Mouse (Mus musculus): ENCODE data around the gene B230104I21Rik.

B230104I21Rik gene

DNA sequence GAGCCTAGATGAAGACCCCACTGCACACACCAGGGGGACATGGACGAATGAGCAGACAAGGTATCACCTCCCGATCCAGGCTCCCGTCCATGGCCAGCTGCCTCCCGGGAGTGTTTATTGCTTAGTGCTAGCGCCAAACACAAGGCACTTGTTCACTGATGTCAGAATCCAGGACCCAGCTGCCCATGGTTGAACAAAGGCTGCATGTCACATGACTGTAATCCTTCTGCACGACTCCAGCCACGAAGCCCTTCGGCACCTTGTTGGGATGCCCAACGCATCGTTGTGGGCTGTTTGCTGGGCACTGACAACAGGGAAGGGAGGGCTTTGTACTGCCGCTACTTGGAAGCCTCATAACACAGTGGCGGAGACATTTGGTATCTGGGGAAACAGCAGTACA, at the start of gene B230104I21Rik:
TSS of gene B230104I21Rik (plus strand) at position 367 of the 400 bp plus-strand sequence.
- DNase-seq (ENCODE audit: low read depth, low spot score) = no peak

DNA sequence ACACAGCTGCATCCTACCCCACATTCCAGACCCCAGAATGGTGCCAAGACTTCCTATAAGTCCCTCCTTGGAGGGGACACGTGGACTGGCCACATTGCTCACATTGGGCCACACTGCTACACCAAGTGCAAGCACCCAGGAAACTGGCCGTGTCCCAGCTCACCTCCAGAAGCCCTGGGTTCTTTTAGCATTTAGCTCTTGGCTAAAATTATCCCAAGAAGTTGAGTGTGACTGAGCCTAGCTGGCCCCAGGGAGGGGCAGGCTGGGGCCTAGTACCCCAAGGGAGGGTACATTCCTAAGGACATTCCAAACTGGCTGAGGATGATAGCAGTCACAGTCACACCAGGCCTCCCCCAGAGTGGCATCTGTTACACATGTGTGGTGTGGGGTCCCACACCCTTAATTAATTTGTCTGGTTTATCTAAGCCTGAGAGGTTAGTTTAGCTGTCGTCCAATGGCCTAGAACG, 42.2 kb upstream of the B230104I21Rik start:
- no peak for DNase-seq (ENCODE audit: low read depth, low spot score)

- DNase-seq (ENCODE audit: low read depth, low spot score) = no peak
These were observed 41.6 kb upstream of the B230104I21Rik start for GRCm38 (mm10) chr4:154294262-154294731.

DNA sequence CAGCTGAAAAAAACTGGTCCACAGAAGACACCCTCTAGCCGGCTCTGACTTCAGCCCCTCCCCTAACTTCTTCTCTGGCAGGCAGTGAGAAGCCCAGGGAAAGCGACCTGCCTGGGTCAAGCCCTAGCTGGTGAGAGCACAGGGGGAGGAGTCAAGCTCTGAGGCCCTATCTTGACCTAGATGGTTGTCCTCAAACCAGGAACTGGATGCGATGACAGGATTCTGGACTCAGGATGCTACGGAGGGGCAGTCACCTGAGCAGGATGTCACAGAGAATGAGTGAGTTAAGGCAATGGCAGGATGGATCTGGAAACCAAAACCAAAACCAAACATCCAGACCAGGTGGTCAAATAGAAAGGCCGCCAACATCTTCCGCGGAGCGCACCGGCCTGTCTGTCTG, 38.2 kb upstream of the B230104I21Rik start:
- no peak for DNase-seq (ENCODE audit: low read depth, low spot score)

GRCm38 (mm10) chr4:154299541-154300271, 36.2 kb upstream of the B230104I21Rik start:
- DNase-seq (ENCODE audit: low read depth, low spot score) = no peak

DNA sequence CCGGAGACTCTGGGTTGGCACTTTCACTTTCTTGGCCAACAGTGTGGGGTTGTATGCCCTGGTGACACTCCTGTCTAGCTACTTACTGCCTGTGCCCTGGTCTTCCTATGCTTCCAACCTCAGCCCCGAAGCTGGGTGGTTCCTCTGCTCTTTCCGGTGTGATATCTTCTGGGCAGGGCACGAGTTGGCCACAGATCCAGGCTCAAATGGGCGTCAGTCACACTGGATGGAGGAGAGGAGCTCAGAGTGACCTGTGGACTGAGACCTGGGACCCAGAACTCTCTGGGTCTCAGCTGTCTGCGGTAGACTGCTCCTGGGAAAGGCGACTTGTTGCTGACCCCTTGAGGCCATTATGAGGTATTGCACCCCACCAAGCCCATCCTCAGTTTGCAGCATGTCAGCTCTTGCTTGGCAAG, 34.5 kb upstream of the B230104I21Rik start, which contains the start of gene Arhgef16:
TSS of gene Arhgef16 (minus strand) at position 211 of the 416 bp plus-strand sequence.
- peak; percentile 22 for DNase-seq (ENCODE audit: low read depth, low spot score)

- no peak for DNase-seq (ENCODE audit: low read depth, low spot score)
These were observed 26.8 kb upstream of the B230104I21Rik start for GRCm38 (mm10) chr4:154309131-154309530.

DNA sequence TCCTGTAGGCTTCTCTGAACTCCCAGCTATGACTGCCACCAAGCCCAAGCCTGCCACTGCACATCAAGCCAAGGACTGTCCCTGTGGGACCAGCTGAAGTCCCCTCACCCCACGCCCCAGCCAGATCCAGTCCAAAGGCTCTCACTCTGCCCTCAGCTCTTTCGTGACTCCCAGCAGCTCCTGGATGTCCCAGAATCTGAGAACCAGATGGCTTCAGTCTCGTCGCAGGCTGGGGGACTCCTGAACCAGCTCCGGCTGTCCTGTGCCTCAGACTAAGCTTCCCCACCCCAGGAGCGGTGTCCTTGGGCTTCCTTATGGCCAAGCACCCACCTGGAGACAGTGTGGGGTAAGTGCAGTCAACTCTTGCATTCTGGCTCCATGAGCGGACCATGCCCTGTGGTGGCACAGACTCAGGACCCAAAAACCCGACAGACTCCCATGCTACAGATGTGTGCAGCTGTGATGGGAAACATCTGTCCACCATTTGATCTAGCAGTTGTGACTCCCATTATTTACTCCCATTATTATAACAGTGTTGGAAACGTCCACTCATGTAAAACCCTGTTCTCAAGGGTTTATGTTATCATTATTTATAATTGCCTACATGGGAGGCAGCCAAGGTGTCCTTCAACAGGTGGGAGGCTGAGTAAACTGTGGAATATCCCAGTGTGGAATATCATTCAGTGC, 25.2 kb upstream of the B230104I21Rik start:
- no peak for DNase-seq (ENCODE audit: low read depth, low spot score)

- no peak for DNase-seq (ENCODE audit: low read depth, low spot score)
These were observed 23.6 kb upstream of the B230104I21Rik start for GRCm38 (mm10) chr4:154312143-154312812.

DNA sequence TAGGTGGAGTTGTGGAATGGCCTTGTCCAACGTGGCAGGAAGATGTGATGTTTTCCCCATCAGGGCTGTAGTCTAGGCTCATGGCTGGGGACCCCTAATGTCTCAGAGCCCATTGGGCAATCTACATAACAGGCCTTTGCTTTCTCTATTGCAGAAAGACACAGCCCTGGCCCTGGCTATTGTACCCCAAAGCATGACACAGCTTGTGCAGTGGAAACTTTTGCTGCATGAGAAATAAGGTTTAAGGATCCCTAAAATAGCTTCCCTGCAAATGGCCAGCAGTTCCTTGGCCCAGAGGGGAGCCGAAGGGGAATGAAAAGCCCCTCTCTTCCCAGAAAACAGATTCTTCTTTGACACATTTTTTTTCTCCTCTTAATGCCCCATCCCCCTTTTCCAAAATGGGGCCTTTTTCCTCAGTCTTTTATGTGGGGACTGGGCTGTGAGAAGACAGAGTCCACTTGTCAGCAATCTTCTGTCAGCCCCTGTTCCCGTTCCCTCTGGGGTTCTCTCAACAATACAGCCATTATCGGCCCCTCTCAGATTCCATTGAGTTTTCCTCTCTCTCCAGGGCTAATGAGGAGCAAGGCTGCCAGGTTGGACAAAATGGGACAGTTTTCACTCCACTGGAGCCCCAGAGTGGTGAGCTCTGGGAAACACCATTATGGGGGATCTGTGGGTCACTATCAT, 22.8 kb upstream of the B230104I21Rik start:
- peak; percentile 20 for DNase-seq (ENCODE audit: low read depth, low spot score)

- DNase-seq (ENCODE audit: low read depth, low spot score) = no peak
These were observed 22.3 kb upstream of the B230104I21Rik start for GRCm38 (mm10) chr4:154313622-154313967.

GRCm38 (mm10) chr4:154325410-154325809, 10.5 kb upstream of the B230104I21Rik start:
- DNase-seq (ENCODE audit: low read depth, low spot score) = no peak

- no peak for DNase-seq (ENCODE audit: low read depth, low spot score)
These were observed 7.5 kb upstream of the B230104I21Rik start for GRCm38 (mm10) chr4:154328431-154328830.

DNA sequence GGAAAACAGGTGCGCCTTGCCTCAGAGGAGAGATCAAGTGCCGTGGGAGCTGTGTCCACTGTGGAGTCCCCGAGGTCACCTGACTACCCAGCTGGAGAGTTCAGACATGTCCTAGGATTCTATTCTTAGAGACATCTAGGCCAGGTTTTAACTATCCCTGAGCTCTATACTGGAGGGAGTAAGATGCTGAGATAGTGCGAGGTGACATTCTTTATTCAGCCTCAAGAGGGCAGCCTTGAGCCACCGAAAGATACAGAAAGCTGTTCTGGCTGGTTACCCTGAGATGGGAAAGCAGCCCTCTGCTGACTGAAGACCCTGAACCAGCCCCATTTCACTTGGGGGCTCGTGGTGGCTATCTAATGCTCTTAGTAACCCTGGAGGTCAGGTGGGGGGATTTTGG, 7.1 kb upstream of the B230104I21Rik start:
- DNase-seq (ENCODE audit: low read depth, low spot score) = peak; percentile 34

DNA sequence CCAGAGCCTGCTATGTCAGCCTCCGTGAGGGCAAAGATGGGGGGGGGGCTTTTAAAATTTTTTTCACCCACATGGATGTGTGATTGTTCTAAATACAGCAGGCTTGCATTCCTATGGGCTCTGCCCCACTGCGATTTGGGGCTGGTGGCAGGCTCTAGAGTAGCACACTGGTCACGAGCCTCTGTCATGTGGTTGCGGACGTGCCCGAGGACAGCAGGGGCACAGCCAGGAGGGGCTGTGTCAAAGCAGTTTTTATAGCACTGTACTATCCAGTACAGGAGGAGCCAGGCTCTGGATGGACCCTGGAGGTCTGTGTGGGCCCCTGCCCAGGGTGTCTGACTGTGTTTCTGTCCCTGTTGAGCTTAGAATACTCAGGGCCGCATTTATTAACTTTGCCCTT, 5.9 kb upstream of the B230104I21Rik start:
- DNase-seq (ENCODE audit: low read depth, low spot score) = no peak

DNA sequence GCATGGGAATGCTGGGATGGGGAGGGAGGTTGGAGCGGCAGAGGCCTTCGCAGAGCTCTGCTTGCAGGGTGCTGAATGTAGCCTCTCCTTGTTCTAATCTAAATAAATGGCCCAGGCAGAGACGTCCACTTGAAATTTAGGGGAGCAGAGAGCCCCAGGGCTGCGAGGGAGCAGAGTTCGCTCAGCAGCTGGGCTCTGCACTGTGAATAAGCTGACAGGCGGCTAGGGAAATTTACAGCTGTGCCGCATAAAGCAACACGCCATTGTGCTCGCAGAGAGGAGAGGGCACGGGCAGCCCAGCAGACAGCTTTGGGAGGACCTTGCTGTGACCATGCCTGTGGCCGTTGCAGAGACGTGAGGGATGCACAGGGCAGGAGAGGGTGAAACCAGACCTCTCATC, 4.7 kb upstream of the B230104I21Rik start:
- no peak for DNase-seq (ENCODE audit: low read depth, low spot score)

GRCm38 (mm10) chr4:154333300-154333699, 2.6 kb upstream of the B230104I21Rik start:
- no peak for DNase-seq (ENCODE audit: low read depth, low spot score)

DNA sequence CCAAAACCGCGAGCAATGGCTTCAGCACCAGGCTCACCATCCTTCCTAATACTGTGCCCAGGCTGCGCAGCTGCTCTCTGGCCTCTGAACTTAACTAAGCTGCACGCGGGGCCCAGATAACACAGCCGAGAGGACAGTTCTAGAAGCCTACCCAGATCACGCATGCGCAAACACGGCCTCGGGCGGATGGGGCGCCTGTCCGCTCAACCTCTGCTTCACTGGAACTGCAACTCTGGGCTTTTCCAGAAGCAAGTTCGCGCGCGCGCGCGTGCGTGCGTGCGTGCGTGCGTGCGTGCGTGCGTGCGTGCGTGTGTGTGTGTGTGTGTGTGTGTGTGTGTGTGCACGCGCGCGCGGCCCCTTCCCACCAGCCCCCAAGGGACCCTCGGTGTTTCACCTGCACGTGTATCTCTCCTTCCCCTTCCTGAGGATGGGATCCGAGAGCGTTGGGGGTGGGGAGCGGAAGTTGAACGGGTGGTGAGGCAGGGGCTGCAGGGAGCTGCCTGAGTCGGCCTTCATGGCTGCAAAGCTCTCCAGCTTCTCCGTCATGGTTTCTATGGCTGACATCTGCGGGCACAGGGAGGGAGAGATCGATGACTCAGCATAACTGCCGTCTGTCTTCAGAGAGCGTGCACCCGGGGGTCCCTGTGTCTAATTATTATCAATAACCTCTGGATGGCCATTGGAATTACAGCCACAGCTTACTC, 1.1 kb upstream of the B230104I21Rik start:
- peak; percentile 36 for DNase-seq (ENCODE audit: low read depth, low spot score)

DNA sequence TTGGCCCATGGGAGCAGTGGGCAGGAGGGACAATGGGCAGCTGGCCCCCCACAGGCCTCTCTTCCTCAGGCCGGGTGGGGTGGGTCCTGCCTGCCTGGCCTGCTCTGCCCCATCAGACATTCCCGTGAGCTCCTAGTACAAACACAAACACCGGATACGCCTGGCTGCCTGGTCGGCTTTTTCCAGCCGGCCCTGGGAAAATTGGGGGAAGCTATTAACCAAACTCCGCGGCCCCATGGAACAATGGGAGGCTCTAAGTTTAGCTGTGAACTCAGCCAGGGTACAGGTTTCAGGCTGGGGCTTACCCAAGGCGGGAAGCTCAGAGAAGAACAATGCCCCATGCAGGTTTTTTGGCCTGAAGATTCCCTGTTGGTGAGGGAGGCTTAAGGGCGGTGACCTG, 723 bp downstream of the B230104I21Rik start:
- DNase-seq (ENCODE audit: low read depth, low spot score) = no peak

DNA sequence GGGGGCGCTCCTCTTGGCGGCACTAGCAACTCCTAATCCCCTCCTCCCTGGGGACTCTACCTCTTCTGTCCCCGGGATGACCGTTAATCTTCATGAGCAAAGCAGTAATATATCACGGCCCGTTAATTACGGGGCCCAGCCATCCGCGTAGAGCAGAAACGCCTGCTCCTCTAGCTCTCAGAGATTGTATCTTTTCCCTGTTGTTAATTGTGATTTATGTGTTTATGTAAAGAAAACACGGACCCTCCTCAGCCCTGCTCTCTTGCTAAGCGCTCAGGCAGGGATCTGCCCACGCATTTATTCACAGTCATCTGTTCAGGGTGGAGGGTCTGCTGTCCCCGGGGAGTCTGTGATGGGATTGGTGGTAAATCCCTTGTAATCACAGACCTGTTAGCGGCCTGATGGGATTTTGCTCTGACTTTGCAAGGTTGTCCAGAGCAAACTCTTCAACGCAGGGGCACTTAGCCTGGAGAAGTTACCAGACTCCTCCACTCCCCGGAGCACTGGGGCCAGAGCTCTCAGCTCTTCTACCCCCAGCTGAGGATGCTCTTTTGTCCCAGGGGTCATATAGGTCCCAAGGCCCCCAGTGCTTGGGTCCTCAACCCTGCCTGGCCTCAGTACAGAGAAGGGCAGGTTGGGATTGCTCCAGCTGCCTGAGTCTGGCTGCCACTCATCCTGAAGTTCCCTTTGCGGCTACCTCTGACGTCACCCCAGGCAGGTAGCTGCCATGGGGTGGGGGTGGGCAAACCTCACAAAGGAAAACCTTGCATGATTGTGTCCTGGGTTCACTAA, 11.0 kb downstream of the B230104I21Rik start:
- DNase-seq (ENCODE audit: low read depth, low spot score) = no peak
